Mouse (Mus musculus) 416B (cell line): ENCODE data around the gene Nup205.
A peak's percentile ranks its signal among the peaks of the same experiment; 100 is the strongest.
"Not testable (repeated sequence)": the region's sequence is repeated elsewhere in the genome, so short reads cannot be mapped to it uniquely, and the experiment has no call there.

Experiments
- DNase-seq: peaks from one replicate; pipeline ENCODE4 v3.0.0; 2011; ENCODE audit warnings: low read depth

Gene Nup205

GRCm38 (mm10) chr6:35176979-35177649 is at the start of gene Nup205:
Gene Nup205 (plus strand): TSS chr6:35177421.
- peak; percentile 91 for DNase-seq

- DNase-seq, result peak; percentile 41
These were observed 44.4 kb upstream of the Nup205 start for GRCm38 (mm10) chr6:35132806-35133205.

GRCm38 (mm10) chr6:35133246-35133578 is 44.0 kb upstream of the Nup205 start:
- DNase-seq, result no peak

GRCm38 (mm10) chr6:35133579-35134488 is 43.4 kb upstream of the Nup205 start, which contains the start of gene Cnot4:
Gene Cnot4 (minus strand): TSS chr6:35133724.
- DNase-seq, result peak; percentile 99

GRCm38 (mm10) chr6:35134844-35135243 is 42.4 kb upstream of the Nup205 start:
- DNase-seq, result peak; percentile 78

GRCm38 (mm10) chr6:35140351-35140750 is 36.9 kb upstream of the Nup205 start:
- DNase-seq, result no peak

GRCm38 (mm10) chr6:35145569-35145968 is 31.7 kb upstream of the Nup205 start:
- DNase-seq, result peak; percentile 34

GRCm38 (mm10) chr6:35147726-35148422 is 29.3 kb upstream of the Nup205 start:
- peak; percentile 47 for DNase-seq

- DNase-seq, result no peak
These were observed 22.7 kb upstream of the Nup205 start for GRCm38 (mm10) chr6:35154540-35154939.

GRCm38 (mm10) chr6:35169250-35169649 is 8.0 kb upstream of the Nup205 start:
- DNase-seq, result no peak

GRCm38 (mm10) chr6:35172028-35172427 is 5.2 kb upstream of the Nup205 start:
- DNase-seq, result peak; percentile 25

GRCm38 (mm10) chr6:35173181-35173580 is 4.0 kb upstream of the Nup205 start:
- peak; percentile 31 for DNase-seq

GRCm38 (mm10) chr6:35177650-35178272 is 540 bp downstream of the Nup205 start:
- DNase-seq, result peak; percentile 58

- not testable (repeated sequence) for DNase-seq
These were observed 2.1 kb downstream of the Nup205 start for GRCm38 (mm10) chr6:35179299-35179698.

GRCm38 (mm10) chr6:35184781-35185180 is 7.6 kb downstream of the Nup205 start:
- DNase-seq, result peak; percentile 35

- DNase-seq, result no peak
These were observed 14.0 kb downstream of the Nup205 start for GRCm38 (mm10) chr6:35191198-35191597.

GRCm38 (mm10) chr6:35225696-35226095 is 48.5 kb downstream of the Nup205 start:
- no peak for DNase-seq

GRCm38 (mm10) chr6:35229415-35229814 is 52.2 kb downstream of the Nup205 start:
- DNase-seq, result peak; percentile 44

GRCm38 (mm10) chr6:35236108-35236785 is 59.0 kb downstream of the Nup205 start:
- no peak for DNase-seq

- DNase-seq, result no peak
These were observed 66.0 kb downstream of the Nup205 start for GRCm38 (mm10) chr6:35243252-35243651.

- DNase-seq, result no peak
These were observed 66.8 kb downstream of the Nup205 start for GRCm38 (mm10) chr6:35243989-35244388.
